Mouse (Mus musculus) intestine, postnatal 0 days (tissue): Measurements from ENCODE around the gene Fzd10. TPM values are rescaled to one million over a fixed set of nuclear protein-coding genes. Genes with fewer than 3 reads are reported as not detected.
A peak's percentile ranks its signal among the peaks of the same experiment; 100 is the strongest.

Experiments used
- ATAC-seq: fragments of 200-750 bp; cut with Nextera tagmentation; 2 replicates; pipeline ENCODE4 v1.8.0; 2017; ENCODE audit warnings: mild to moderate bottlenecking, moderate TSS enrichment, moderate library complexity
- H3K27ac ChIP-seq: fragments of 300-500 bp; sonication (generic); 2 replicates; pipeline ENCODE4 v1.5.1; 2014; ENCODE audit warnings: mild to moderate bottlenecking, low read depth, low read length, moderate library complexity
- H3K27me3 ChIP-seq: fragments of 300-500 bp; sonication (generic); replicated peaks from 2 replicates; pipeline ENCODE4 v1.6.1; 2014; ENCODE audit warnings: low read length, mixed read lengths; ENCODE audit not compliant: control insufficient read depth, insufficient read depth
- H3K36me3 ChIP-seq: fragments of 300-500 bp; sonication (generic); 2 replicates; pipeline ENCODE4 v1.6.1; 2014; ENCODE audit warnings: mild to moderate bottlenecking, moderate library complexity; ENCODE audit not compliant: control insufficient read depth, insufficient read depth
- H3K4me1 ChIP-seq: fragments of 300-500 bp; sonication (generic); replicated peaks from 2 replicates; pipeline ENCODE4 v1.6.1; 2014; ENCODE audit warnings: antibody characterized with exemption, low read length, mixed read lengths; ENCODE audit not compliant: control insufficient read depth, insufficient read depth
- H3K4me2 ChIP-seq: fragments of 300-500 bp; sonication (generic); replicated peaks from 2 replicates; pipeline ENCODE4 v1.6.1; 2014; ENCODE audit warnings: low read depth, mild to moderate bottlenecking, moderate library complexity
- H3K4me3 ChIP-seq: fragments of 300-500 bp; sonication (generic); 2 replicates; pipeline ENCODE4 v1.5.1; 2014; ENCODE audit warnings: low read depth, low read length
- H3K9ac ChIP-seq: fragments of 300-500 bp; sonication (generic); 2 replicates; pipeline ENCODE4 v1.6.1; 2014; ENCODE audit warnings: mild to moderate bottlenecking, low read depth, low read length
- H3K9me3 ChIP-seq: fragments of 300-500 bp; sonication (generic); 2 replicates; pipeline ENCODE4 v1.6.1; 2016; ENCODE audit warnings: mixed run types; ENCODE audit not compliant: control insufficient read depth
- CTCF ChIP-seq: sonication (generic); IDR thresholded peaks from 2 replicates; pipeline ENCODE4 v1.5.1; 2016; ENCODE audit warnings: low read depth, mild to moderate bottlenecking, control low read depth, antibody characterized with exemption, moderate library complexity
- WGBS: fragments of 180-500 bp; shearing (Covaris S2); extraction: QIAGEN DNeasy Blood & Tissue Kit; methylation state at CpG from one replicate; pipeline ENCODE4 v1.1.7; 2014; 5-methylcytosine and 5-hydroxymethylcytosine counted together
- polyA plus RNA-seq: library from polyadenylated mRNA; unstranded; fragments of >200 nt; fragmentation: Nextera tagmentation; extraction: Ambion mirVana; gene quantifications from 2 replicates; pipeline ENCODE4 v1.2.1, GENCODE M21; 2015

Gene Fzd10
- polyA plus RNA-seq, 1 experiment from 2014 or later: 0.16 TPM

DNA sequence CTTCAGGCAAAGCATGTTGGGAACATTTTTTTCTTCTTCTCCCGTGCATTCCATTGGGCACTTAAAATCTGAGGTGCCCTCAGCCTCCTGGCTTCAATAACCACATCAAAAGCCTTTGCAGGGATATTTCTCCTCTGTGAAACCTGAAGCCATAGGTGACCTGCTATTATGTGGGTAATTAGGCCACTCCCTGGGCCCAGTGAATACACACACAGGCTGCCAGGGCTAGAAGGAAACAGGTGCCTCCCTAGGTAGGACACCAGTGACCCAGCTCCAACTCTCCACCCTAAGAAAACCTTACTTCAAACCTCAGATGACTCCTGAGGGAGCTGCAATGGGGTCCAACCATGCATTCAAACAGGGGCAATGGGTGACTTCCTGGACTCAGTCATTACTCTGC lies 11.4 kb upstream of the Fzd10 start:
- Histone ChIP-seq H3K4me3 (no peak overlapping the region), H3K27me3 (no peaks in the 10 kb centered on the region), H3K4me1 (no peaks in the 10 kb centered on the region), H3K4me2 (no peak overlapping the region), H3K9me3 (no peaks in the 10 kb centered on the region), H3K36me3 (no peaks in the 10 kb centered on the region), H3K9ac (no peak overlapping the region), H3K27ac (no peak overlapping the region)
- no peak for ATAC-seq
- WGBS: 17% methylated on average over 1 of the region's 1 CpGs
- no peak for TF ChIP-seq CTCF

DNA sequence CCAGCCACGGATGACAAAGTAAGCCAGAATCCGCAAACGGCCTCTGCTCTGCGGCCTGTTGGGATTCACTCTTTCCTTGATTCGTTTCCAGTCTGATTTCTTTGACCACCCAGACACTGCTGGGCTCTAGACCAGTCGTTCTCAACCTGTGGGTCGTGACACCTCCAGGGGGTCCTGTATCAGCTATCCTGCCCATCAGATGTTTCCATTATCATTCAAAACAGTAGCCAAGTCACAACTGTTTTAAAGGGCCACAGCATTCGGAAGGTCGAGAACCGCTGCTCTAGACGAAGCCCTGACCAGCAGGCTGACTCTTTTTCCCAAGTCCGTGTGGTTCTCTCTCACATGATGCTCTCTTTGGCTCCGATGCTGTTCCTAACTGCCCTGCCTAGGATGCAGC lies 7.2 kb upstream of the Fzd10 start:
- H3K9ac ChIP-seq: no peak overlapping the region
- no peak overlapping the region for H3K4me3 ChIP-seq
- WGBS: 88% methylated on average over 13 of the region's 13 CpGs
- H3K4me1 ChIP-seq: no peaks in the 10 kb centered on the region
- peaks cover 19% of the 10 kb centered on the region for H3K27me3 ChIP-seq
- H3K27ac ChIP-seq: no peak overlapping the region
- no peak for TF ChIP-seq CTCF
- no peaks in the 10 kb centered on the region for H3K9me3 ChIP-seq
- no peak overlapping the region for H3K4me2 ChIP-seq
- ATAC-seq: no peak
- no peaks in the 10 kb centered on the region for H3K36me3 ChIP-seq

DNA sequence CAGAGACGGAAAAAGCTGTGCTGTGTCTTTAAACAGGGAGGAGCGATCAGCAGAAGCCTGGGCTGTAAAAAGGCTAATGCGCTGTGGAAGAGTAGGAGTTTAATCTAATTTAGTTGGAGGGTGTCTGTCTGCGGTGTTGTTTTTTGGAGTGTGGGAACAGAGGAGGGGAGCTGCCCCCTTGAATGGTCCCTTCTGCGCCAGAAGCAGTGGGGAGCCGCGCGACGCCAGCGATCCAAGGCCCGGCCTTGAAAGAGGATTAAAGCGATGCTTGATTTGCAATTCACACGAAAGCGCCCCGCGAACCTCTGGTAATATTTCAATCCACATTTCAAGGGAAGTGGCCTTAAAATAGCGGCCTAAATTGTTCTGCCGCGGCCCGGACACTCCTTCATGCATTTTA lies 3.8 kb upstream of the Fzd10 start:
- no peak overlapping the region for H3K27ac ChIP-seq
- H3K27me3 ChIP-seq: peaks cover 52% of the 10 kb centered on the region
- H3K4me2 ChIP-seq: peak overlapping the region; percentile 48
- H3K4me1 ChIP-seq: 0 out of 2 replicates have a peak, but pooled peaks cover 2% of the 10 kb centered on the region
- no peak overlapping the region for H3K9ac ChIP-seq
- no peak overlapping the region for H3K4me3 ChIP-seq
- ATAC-seq: no peak
- H3K36me3 ChIP-seq: no peaks in the 10 kb centered on the region
- TF ChIP-seq CTCF: no peak
- H3K9me3 ChIP-seq: no peaks in the 10 kb centered on the region
- 5% methylated on average over 20 of the region's 20 CpGs for WGBS

DNA sequence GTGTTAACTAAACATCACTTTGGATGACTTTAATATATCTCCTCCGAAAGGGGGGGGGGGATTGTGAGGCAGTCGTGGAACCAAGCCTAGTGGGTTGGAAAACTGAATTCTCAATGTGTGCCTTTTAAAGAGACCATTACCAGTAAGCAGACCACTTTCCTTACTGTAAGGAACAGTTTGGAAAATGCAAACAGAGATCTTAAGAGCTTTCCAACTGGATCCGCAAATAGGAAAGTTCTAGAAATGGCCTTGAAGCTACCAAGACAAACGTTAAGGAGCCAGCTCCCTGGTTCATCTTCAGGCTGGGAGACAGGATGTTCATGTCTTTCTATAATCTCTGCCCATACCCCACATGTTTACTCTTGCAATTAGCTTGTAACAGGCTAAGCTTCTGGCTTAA lies 3.3 kb upstream of the Fzd10 start:
- no peak for TF ChIP-seq CTCF
- Histone ChIP-seq H3K4me3 (no peak overlapping the region), H3K9me3 (no peaks in the 10 kb centered on the region), H3K36me3 (no peaks in the 10 kb centered on the region), H3K9ac (no peak overlapping the region), H3K4me1 (0 out of 2 replicates have a peak, but pooled peaks cover 2% of the 10 kb centered on the region), H3K4me2 (no peak overlapping the region), H3K27me3 (peaks cover 57% of the 10 kb centered on the region), H3K27ac (no peak overlapping the region)
- 37% methylated on average over 4 of the region's 4 CpGs for WGBS
- ATAC-seq: no peak

DNA sequence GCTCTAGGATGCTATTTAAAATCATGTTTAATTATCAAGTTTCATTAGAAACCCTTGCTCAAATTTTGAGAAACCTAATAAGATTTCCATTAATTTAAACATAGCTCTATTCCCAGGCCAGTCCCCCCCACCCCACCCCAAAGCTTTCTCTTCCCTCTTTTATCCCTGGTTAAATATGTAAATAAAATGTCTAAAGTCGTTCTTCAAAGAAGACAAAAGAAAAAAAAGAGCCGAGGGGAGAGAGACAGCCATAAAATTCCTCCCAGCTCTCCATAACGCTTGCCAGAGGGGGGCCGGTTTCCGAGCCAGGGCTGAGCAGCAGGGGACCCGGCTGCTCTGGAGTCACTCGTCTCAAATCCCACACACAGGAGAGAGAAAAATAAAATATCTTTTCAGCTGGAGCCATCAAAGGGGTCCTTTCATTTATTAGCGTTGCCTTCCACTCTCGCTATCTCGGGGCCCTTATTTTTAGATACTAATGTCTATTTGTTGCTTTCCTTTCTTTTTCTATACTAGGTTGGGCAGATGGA lies 2.4 kb upstream of the Fzd10 start:
- 10% methylated on average over 10 of the region's 10 CpGs for WGBS
- Histone ChIP-seq H3K4me2 (no peak overlapping the region), H3K36me3 (no peaks in the 10 kb centered on the region), H3K27ac (no peak overlapping the region), H3K9ac (no peak overlapping the region), H3K4me1 (0 out of 2 replicates have a peak, but pooled peaks cover 2% of the 10 kb centered on the region), H3K9me3 (no peaks in the 10 kb centered on the region), H3K27me3 (peaks cover 64% of the 10 kb centered on the region), H3K4me3 (no peak overlapping the region)
- no peak for TF ChIP-seq CTCF
- ATAC-seq: no peak

DNA sequence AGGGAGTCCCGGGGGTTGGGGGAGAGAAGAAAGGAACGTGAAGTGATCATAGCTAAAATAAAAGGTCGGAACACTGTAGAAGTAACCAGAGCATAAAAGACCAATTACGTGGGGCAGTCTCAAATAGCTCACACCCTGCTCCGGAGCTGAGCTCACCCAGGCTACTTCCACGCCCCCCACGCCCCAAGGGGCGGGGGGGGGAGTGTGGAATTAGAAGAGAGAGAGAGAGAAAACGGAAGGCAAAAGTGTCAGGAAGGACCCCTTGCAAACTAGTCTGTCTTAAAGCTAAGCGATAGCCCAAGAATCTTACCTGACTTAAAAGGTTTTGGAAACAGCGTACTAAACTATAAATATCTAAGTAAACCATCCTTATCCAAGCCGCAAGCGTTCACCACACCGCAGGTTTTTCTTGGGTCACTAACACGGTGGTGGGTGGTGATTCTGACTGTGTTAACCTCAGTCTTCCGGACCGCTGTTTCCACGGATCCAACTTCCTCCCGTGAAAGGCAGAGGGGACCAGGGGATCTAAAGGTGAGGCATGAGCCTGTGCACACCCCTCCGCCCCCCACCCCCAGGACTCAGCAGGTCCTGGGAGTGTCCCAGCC lies 1.8 kb upstream of the Fzd10 start:
- no peak for ATAC-seq
- no peak overlapping the region for H3K9ac ChIP-seq
- no peaks in the 10 kb centered on the region for H3K9me3 ChIP-seq
- no peak for TF ChIP-seq CTCF
- 0 out of 2 replicates have a peak, but pooled peaks cover 2% of the 10 kb centered on the region for H3K4me1 ChIP-seq
- H3K4me2 ChIP-seq: peak overlapping the region; percentile 86
- no peaks in the 10 kb centered on the region for H3K36me3 ChIP-seq
- H3K4me3 ChIP-seq: peak overlapping the region; percentile 63; the same call in 1 of the 2 replicates
- WGBS: 2% methylated on average over 20 of the region's 20 CpGs
- H3K27me3 ChIP-seq: peaks cover 64% of the 10 kb centered on the region
- H3K27ac ChIP-seq: no peak overlapping the region
